Mouse (Mus musculus) megakaryocyte progenitor cell, adult 5-6 weeks (primary cell): ENCODE results near the gene Ctag2. TPM values are rescaled to one million over a fixed set of nuclear protein-coding genes. Genes with fewer than 3 reads are reported as not detected.

Experiments
- ATAC-seq: replicated peaks from 2 replicates; pipeline ENCODE4 v1.8.0; 2016; ENCODE audit warnings: mild to moderate bottlenecking, moderate TSS enrichment, inconsistent platforms; ENCODE audit not compliant: poor library complexity
- total RNA-seq, 2 experiments: library from RNA; stranded (forward) in 1 of 2; stranded (reverse) in 1 of 2; fragments of 157-497, 149-512 nt in 1 of 2; fragments of 200-1000 nt in 1 of 2; gene quantifications; 2 replicates each; pipeline versions ENCODE4 v1.2.3 to v1.2.4; 2015 to 2017

Ctag2 gene
- total RNA-seq (2015) = not detected in 2 replicates
- not detected in 2 replicates for total RNA-seq (2017)

DNA sequence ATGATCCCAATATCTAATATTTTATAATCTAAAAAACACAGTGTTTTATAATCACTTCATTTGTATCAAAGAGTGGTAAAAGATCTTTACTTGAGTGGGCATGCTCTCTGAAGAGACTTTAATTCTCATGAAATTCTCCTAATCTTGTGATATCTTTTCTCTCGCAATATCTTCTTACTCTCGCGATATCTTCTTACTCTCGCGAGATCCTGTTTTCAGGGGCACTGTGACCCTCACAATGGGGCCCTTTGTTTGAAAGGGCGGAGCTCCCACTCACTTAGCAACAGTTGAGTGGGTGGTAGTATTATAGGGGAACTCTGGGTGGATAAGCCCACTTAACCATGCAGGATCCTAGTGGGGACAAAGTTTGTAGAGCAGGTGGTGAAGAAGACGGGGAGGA, at the start of gene Ctag2:
Ctag2 (plus strand) TSS at position 301 of the 400 bp plus-strand sequence.
- ATAC-seq = no peak
